Mouse (Mus musculus) E14TG2a.4 (cell line): ENCODE results near the gene Ell3.

Experiments
- CTCF ChIP-seq: conservative IDR thresholded peaks from 2 replicates; pipeline ENCODE4 v1.5.1; 2014; ENCODE audit warnings: low read length
- NANOG ChIP-seq: IDR thresholded peaks from 2 replicates; pipeline ENCODE4 v1.6.1; 2014; ENCODE audit warnings: borderline replicate concordance, low read length, mixed read lengths
- POU5F1 ChIP-seq: IDR thresholded peaks from 2 replicates; pipeline ENCODE4 v1.6.1; 2014; ENCODE audit warnings: low read length, borderline replicate concordance

DNA sequence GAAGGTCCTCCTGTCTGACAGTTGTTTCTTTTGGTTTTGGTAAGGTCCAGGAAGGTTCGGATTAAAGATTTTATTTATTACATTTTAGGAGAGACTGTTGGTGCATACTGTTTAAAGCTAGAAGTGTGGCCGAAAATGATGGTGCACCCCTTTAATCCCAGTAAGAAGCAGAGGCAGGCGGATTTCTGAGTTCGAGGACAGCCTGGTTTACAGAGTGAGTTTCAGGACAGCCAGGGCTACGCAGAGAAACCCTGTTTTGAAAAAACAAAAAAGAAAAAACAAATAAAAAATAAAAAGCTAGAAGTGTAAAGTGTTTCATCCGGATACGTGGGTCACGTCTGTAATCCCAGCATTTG is 30.1 kb upstream of the Ell3 start:
- no peak for TF ChIP-seq CTCF
- no peak for TF ChIP-seq NANOG
- TF ChIP-seq POU5F1 = no peak
